Mouse (Mus musculus) midbrain, embryonic 14.5 days (tissue): ENCODE measurements around the gene Apbb2. TPM values are rescaled to one million over a fixed set of nuclear protein-coding genes. Genes with fewer than 3 reads are reported as not detected.

Experiments used
- ATAC-seq: fragments of 200-750 bp; cut with Nextera tagmentation; 2 replicates; pipeline ENCODE4 v1.8.0; 2017; ENCODE audit warnings: moderate number of reproducible peaks, moderate library complexity; ENCODE audit not compliant: low FRiP score, low TSS enrichment
- DNase-seq: peaks from one replicate; pipeline ENCODE4 v3.0.0-alpha.2; 2015
- H3K27ac ChIP-seq: fragments of 300-500 bp; sonication (generic); replicated peaks from 2 replicates; pipeline ENCODE4 v1.5.1; 2014; ENCODE audit warnings: mild to moderate bottlenecking, low read depth, low read length, moderate library complexity
- H3K27me3 ChIP-seq: fragments of 300-500 bp; sonication (generic); 2 replicates; pipeline ENCODE4 v1.6.1; 2014; ENCODE audit warnings: low read length, control low read depth, mixed read lengths; ENCODE audit not compliant: control insufficient read depth, insufficient read depth
- H3K36me3 ChIP-seq: fragments of 300-500 bp; sonication (generic); 2 replicates; pipeline ENCODE4 v1.6.1; 2014; ENCODE audit warnings: low read length, control low read depth; ENCODE audit not compliant: control insufficient read depth, insufficient read depth
- H3K4me1 ChIP-seq: fragments of 300-500 bp; sonication (generic); 2 replicates; pipeline ENCODE4 v1.6.1; 2014; ENCODE audit warnings: mild to moderate bottlenecking, antibody characterized with exemption, low read length, control low read depth; ENCODE audit not compliant: control insufficient read depth, insufficient read depth
- H3K4me2 ChIP-seq: fragments of 300-500 bp; sonication (generic); 2 replicates; pipeline ENCODE4 v1.6.1; 2014; ENCODE audit warnings: mild to moderate bottlenecking, low read length, moderate library complexity
- H3K4me3 ChIP-seq: fragments of 300-500 bp; sonication (generic); replicated peaks from 2 replicates; pipeline ENCODE4 v1.5.1; 2014; ENCODE audit warnings: low read depth, low read length
- H3K9ac ChIP-seq: fragments of 300-500 bp; sonication (generic); replicated peaks from 2 replicates; pipeline ENCODE4 v1.6.1; 2014; ENCODE audit warnings: mild to moderate bottlenecking, low read length, moderate library complexity
- H3K9me3 ChIP-seq: fragments of 300-500 bp; sonication (generic); 2 replicates; pipeline ENCODE4 v1.6.1; 2016; ENCODE audit warnings: low read length, control low read depth, mixed read lengths; ENCODE audit not compliant: control insufficient read depth
- WGBS: fragments of 180-500 bp; shearing (Covaris S2); extraction: QIAGEN DNeasy Blood & Tissue Kit; methylation state at CpG from one replicate; pipeline ENCODE4 v1.1.7; 2014; 5-methylcytosine and 5-hydroxymethylcytosine counted together
- polyA plus RNA-seq: library from polyadenylated mRNA; unstranded; fragments of >200 nt; fragmentation: Nextera tagmentation; extraction: Ambion mirVana; gene quantifications from 2 replicates; pipeline ENCODE4 v1.2.1, GENCODE M21; 2014

Gene Apbb2
- polyA plus RNA-seq, 1 experiment from 2014 or later = 116 TPM

DNA sequence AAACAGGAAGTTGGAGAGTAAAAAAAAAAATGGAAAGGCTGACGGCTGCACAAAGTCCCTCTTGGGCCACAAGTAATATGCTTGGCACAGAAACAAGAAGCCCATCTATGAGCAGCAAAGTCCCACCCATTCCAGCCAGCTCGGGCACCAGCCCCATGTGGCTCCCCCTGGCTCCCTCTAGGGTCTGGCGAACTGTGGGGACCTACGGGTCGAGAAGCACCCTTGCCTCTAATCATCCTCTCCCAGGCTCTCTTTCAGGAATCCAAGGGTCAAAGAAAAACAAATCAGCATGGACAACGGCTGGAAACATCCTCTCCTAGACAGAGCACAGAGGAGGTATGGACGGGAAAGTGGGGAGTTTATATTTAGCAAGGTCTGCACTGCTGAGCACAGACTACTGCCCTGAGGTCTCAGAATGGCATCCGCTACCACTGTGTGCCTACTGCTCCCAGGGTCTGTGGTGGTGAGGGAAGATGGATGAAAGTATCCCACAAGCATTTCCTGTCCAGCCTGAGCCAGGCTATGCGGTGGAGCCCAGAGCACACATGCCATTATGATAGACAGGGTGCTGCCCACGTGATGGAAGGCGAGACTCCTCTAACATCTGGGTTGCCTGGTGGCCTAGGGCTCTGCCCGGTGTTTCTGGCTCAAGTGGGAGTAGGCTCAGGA, 212.7 kb downstream of the Apbb2 start:
- WGBS = 90% methylated on average over 12 of the region's 12 CpGs
- Histone ChIP-seq H3K27ac (no peak overlapping the region), H3K9me3 (no peaks in the 10 kb centered on the region), H3K27me3 (no peaks in the 10 kb centered on the region), H3K4me3 (no peak overlapping the region), H3K4me1 (no peaks in the 10 kb centered on the region), H3K36me3 (no peaks in the 10 kb centered on the region), H3K4me2 (no peak overlapping the region), H3K9ac (no peak overlapping the region)
- DNase-seq = no peak
- ATAC-seq = no peak

DNA sequence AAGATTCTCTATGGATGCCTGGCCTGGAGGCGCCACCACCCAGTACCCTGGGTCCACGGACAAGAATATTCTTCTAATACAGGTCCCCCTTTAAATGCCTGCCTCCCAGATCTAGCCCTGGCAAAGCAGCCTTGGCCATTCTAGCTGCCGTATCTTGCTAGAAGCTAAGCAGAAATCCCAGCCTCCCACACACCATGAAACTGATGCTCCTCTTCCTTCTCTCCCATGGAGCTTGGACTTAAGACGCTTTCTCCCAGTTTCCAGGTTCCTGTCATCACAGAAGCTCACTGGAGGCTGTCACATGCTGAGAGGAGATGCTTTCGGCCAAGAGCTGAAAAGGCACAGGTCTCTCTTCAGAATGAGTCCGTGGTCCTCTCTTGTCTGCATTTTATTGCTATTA, 213.3 kb downstream of the Apbb2 start:
- DNase-seq = no peak
- H3K36me3 ChIP-seq = no peaks in the 10 kb centered on the region
- H3K4me1 ChIP-seq = no peaks in the 10 kb centered on the region
- no peaks in the 10 kb centered on the region for H3K9me3 ChIP-seq
- no peak overlapping the region for H3K4me3 ChIP-seq
- H3K4me2 ChIP-seq = no peak overlapping the region
- no peak for ATAC-seq
- H3K9ac ChIP-seq = no peak overlapping the region
- WGBS = 94% methylated on average over 6 of the region's 6 CpGs
- no peak overlapping the region for H3K27ac ChIP-seq
- no peaks in the 10 kb centered on the region for H3K27me3 ChIP-seq

DNA sequence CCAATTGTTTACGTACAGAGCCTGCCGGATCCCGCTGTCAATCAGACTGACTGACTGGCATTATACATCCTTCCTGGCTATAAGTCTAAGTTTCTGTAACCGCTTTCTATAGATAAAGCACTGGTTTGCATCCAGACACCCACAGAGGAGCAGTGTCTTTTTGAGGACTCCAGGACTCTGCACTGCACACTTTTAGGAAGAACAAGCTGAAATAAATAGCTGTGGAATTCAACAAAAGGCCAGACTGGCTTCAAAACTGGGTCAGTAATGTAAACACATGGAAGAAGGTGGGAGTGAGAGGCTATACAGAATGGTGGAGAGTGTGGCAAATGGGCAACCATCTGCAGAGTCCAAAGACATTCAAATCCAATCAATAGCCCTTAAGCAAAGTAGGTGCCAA, 218.0 kb downstream of the Apbb2 start:
- H3K36me3 ChIP-seq = peaks cover 3% of the 10 kb centered on the region; the same call in 1 of the 2 replicates
- H3K9me3 ChIP-seq = no peaks in the 10 kb centered on the region
- H3K9ac ChIP-seq = no peak overlapping the region
- H3K4me2 ChIP-seq = no peak overlapping the region
- DNase-seq (no peak), ATAC-seq (no peak)
- 88% methylated on average over 4 of the region's 4 CpGs for WGBS
- H3K4me1 ChIP-seq = no peaks in the 10 kb centered on the region; the same call in 1 of the 2 replicates
- no peak overlapping the region for H3K4me3 ChIP-seq
- no peaks in the 10 kb centered on the region for H3K27me3 ChIP-seq
- H3K27ac ChIP-seq = no peak overlapping the region

- ATAC-seq = no peak
- 65% methylated on average over 2 of the region's 2 CpGs for WGBS
- H3K4me1 ChIP-seq = no peaks in the 10 kb centered on the region; the same call in 1 of the 2 replicates
- no peaks in the 10 kb centered on the region for H3K9me3 ChIP-seq
- no peak overlapping the region for H3K9ac ChIP-seq
- H3K27me3 ChIP-seq = no peaks in the 10 kb centered on the region
- no peak overlapping the region for H3K4me2 ChIP-seq
- peaks cover 3% of the 10 kb centered on the region; the same call in 1 of the 2 replicates for H3K36me3 ChIP-seq
- H3K4me3 ChIP-seq = no peak overlapping the region
- peak overlapping the region; percentile 15 for H3K27ac ChIP-seq
- peak; percentile 52 for DNase-seq
These were observed 219.3 kb downstream of the Apbb2 start for GRCm38 (mm10) chr5:66399264-66399620.

DNA sequence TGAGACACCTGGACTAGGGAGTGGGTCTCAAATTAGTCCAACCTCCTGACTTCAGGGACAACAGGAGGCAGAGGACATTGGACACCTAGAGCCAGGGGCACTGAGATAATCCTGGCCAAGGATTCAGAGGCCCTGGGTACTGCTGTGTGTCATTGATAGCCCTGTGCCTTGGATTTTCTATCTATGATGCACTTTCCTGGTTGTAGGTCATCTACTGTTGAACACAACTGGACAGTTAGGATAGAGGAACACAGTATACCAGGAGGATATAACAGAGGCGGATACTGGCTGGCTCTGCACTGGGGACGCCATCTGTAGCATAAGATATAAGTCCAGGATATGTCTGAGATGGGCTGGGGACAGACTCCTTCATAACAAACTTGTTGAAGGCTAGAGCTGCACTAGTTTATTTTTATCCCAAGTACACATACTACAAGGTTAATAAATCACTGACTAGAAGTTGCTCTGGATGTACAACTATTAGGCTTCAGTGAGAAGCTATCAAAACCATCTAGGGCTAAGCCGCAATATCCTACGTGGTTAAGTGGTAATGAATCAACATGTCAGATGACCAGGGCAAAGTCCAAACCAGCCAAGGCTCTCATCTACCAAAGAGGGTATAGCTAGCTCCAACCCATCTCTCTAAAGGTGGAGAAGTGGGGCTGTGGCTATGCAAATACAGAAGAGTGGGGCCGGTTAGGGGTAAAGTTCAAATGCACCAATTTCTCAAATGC, 219.9 kb downstream of the Apbb2 start:
- H3K9ac ChIP-seq = no peak overlapping the region
- no peak for ATAC-seq

DNA sequence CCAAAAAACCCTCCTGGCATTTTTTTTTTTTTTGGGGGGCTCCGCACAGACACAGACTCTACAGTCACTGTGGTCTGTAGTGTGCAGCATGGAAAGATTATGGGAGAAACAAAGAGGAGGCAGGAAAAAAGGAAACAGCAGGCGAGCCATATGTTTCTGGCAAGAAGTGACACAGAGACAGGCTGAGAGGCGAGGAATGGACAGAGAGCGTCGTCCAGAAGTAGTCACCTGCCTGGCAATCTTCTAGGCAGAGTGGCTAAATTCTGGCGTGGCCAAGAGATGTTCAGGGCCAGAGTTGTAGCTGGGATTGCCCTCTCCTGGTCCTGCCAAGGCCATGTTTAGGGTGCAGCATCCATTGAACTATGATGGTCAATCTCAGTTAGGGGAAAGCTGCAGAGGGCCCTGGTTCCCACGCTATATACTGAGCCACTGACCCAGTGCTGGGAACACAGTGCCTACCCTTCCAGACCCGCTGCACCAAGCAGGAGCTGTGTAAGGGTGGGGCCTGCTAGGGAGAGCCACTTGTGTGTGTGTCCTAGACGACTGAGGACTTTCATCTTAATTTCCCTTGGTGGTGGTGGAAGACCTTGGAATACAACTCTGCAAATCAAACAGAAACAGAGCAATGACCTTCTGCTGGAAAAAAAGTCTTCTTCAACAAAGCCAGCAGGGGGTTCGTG, 224.7 kb downstream of the Apbb2 start:
- no peak overlapping the region for H3K4me2 ChIP-seq
- no peak overlapping the region for H3K27ac ChIP-seq
- H3K9ac ChIP-seq = no peak overlapping the region
- peaks cover 3% of the 10 kb centered on the region; the same call in 1 of the 2 replicates for H3K4me1 ChIP-seq
- H3K4me3 ChIP-seq = no peak overlapping the region
- H3K9me3 ChIP-seq = no peaks in the 10 kb centered on the region
- H3K27me3 ChIP-seq = no peaks in the 10 kb centered on the region
- peaks cover 3% of the 10 kb centered on the region; the same call in 1 of the 2 replicates for H3K36me3 ChIP-seq
- WGBS = 77% methylated on average over 10 of the region's 10 CpGs
- ATAC-seq (no peak), DNase-seq (no peak)

More for the DNA sequence above, 219.9 kb downstream of the Apbb2 start:
- Histone ChIP-seq H3K27ac (peak overlapping the region; percentile 15), H3K4me3 (no peak overlapping the region), H3K4me2 (no peak overlapping the region), H3K36me3 (peaks cover 3% of the 10 kb centered on the region; the same call in 1 of the 2 replicates), H3K4me1 (no peaks in the 10 kb centered on the region; the same call in 1 of the 2 replicates), H3K27me3 (no peaks in the 10 kb centered on the region), H3K9me3 (no peaks in the 10 kb centered on the region)
- WGBS = 90% methylated on average over 5 of the region's 5 CpGs
- DNase-seq = no peak

GRCm38 (mm10) chr5:66392861-66393529, 225.6 kb downstream of the Apbb2 start:
- ATAC-seq (no peak), DNase-seq (peak; percentile 38)
- Histone ChIP-seq H3K36me3 (peaks cover under 1% of the 10 kb centered on the region; the same call in 1 of the 2 replicates), H3K4me3 (no peak overlapping the region), H3K27me3 (no peaks in the 10 kb centered on the region), H3K4me1 (peaks cover 7% of the 10 kb centered on the region; the same call in 1 of the 2 replicates), H3K9me3 (no peaks in the 10 kb centered on the region), H3K27ac (no peak overlapping the region), H3K4me2 (no peak overlapping the region), H3K9ac (no peak overlapping the region)
- WGBS = 51% methylated on average over 18 of the region's 18 CpGs

DNA sequence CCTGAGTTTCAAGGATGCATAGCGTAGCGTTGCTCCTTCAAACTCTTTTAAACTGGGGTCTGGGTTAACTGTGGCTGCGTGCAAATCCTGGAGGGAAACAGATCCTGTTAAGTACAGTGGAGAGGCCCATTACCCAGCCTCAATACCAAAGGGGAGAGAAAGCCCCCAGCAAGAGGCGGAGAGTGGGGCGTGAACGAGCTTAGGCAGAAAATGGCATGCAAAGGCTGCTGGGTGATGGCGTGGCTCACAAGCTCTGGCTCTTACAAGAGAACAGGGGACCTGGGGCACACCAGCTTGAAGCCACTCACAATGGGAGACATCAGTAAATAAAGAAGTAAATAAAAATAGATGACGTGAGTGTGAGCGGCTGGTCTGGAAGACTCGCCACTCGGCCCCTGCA, 226.8 kb downstream of the Apbb2 start:
- H3K36me3 ChIP-seq = no peaks in the 10 kb centered on the region
- no peaks in the 10 kb centered on the region for H3K27me3 ChIP-seq
- ATAC-seq = no peak
- H3K9me3 ChIP-seq = no peaks in the 10 kb centered on the region
- H3K4me3 ChIP-seq = no peak overlapping the region
- H3K9ac ChIP-seq = no peak overlapping the region
- H3K4me1 ChIP-seq = peaks cover 7% of the 10 kb centered on the region; the same call in 1 of the 2 replicates
- DNase-seq = no peak
- H3K27ac ChIP-seq = no peak overlapping the region
- 64% methylated on average over 11 of the region's 11 CpGs for WGBS
- H3K4me2 ChIP-seq = no peak overlapping the region
